Mouse (Mus musculus) bone marrow, adult 2 months (tissue): ENCODE data around the gene Dhx9. TPM values are rescaled to one million over a fixed set of nuclear protein-coding genes. Genes with fewer than 3 reads are reported as not detected.
"Not testable (repeated sequence)": the region's sequence is repeated elsewhere in the genome, so short reads cannot be mapped to it uniquely, and the experiment has no call there.

ENCODE experiments used
- H3K27ac ChIP-seq: fragments of 200-500 bp; 2 replicates; pipeline ENCODE4 v1.5.1; 2012; ENCODE audit warnings: low read depth, mild to moderate bottlenecking, control low read depth, inconsistent platforms, low read length; ENCODE audit not compliant: control insufficient read depth, poor library complexity, insufficient read depth
- H3K4me1 ChIP-seq: fragments of 200-500 bp; 2 replicates; pipeline ENCODE4 v1.6.1; 2011; ENCODE audit warnings: low read length; ENCODE audit not compliant: control insufficient read depth, insufficient read depth
- H3K4me3 ChIP-seq: fragments of 200-500 bp; replicated peaks from 2 replicates; pipeline ENCODE3; 2011; ENCODE audit warnings: mild to moderate bottlenecking, low read depth, low read length, control low read depth; ENCODE audit not compliant: control insufficient read depth
- CTCF ChIP-seq: fragments of 200-500 bp; IDR thresholded peaks from 2 replicates; pipeline ENCODE4 v1.5.1; 2011; ENCODE audit warnings: low read length, control low read depth; ENCODE audit not compliant: control insufficient read depth, insufficient read depth
- POLR2A ChIP-seq: fragments of 200-500 bp; IDR thresholded peaks from 2 replicates; pipeline ENCODE4 v1.6.1; 2011; ENCODE audit warnings: low read depth, mild to moderate bottlenecking, control low read depth, low read length, borderline replicate concordance; ENCODE audit not compliant: control insufficient read depth
- WGBS: fragments of 180-500 bp; shearing (Covaris S2); methylation state at CpG from one replicate; pipeline ENCODE4 v1.1.7; 2018; 5-methylcytosine and 5-hydroxymethylcytosine counted together
- polyA plus RNA-seq: library from polyadenylated mRNA; stranded (reverse); fragments of >200 nt; gene quantifications from 2 replicates; pipeline ENCODE4 v1.2.4, GENCODE M21; 2011; ENCODE audit warnings: low replicate concordance; ENCODE audit not compliant: missing spikeins, insufficient read depth, insufficient read length

Dhx9 gene
- 62.9 and 88.7 TPM in 2 replicates for polyA plus RNA-seq

GRCm38 (mm10) chr1:153487500-153487879 lies at the start of gene Dhx9:
Gene Dhx9 (minus strand): TSS chr1:153487660.
- Histone ChIP-seq H3K4me3 (peak within 1 kb of the TSS; percentile 97), H3K4me1 (no peaks in the 10 kb centered on the region; the same call in 1 of the 2 replicates), H3K27ac (peak within 1 kb of the TSS; percentile 61)
- peak; percentile 99 for TF ChIP-seq POLR2A
- no peak for TF ChIP-seq CTCF
- under 1% methylated on average over 35 of the region's 35 CpGs for WGBS

- WGBS: 81% methylated on average over 9 of the region's 9 CpGs
- TF ChIP-seq POLR2A (no peak), CTCF (no peak)
Observed at GRCm38 (mm10) chr1:153535611-153536010, 48.2 kb upstream of the Dhx9 start.

GRCm38 (mm10) chr1:153532896-153533295 lies 45.4 kb upstream of the Dhx9 start:
- not testable (repeated sequence) for H3K4me1 ChIP-seq, H3K4me3 ChIP-seq, H3K27ac ChIP-seq
- WGBS: 75% methylated on average over 3 of the region's 3 CpGs

More at GRCm38 (mm10) chr1:153535611-153536010, 48.2 kb upstream of the Dhx9 start:
- H3K4me1 ChIP-seq: no peaks in the 10 kb centered on the region
- H3K4me3 ChIP-seq: no peak overlapping the region
- H3K27ac ChIP-seq: no peak overlapping the region

- H3K4me3 ChIP-seq: no peak overlapping the region
- TF ChIP-seq POLR2A: no peak
- no peaks in the 10 kb centered on the region for H3K4me1 ChIP-seq
- WGBS: 11% methylated on average over 12 of the region's 12 CpGs
- H3K27ac ChIP-seq: no peak overlapping the region
Observed at GRCm38 (mm10) chr1:153532234-153532841, 44.9 kb upstream of the Dhx9 start.

- H3K4me3 ChIP-seq: no peak overlapping the region
- no peak for TF ChIP-seq POLR2A
- TF ChIP-seq CTCF: no peak
- WGBS: 29% methylated on average over 9 of the region's 9 CpGs
- no peak overlapping the region for H3K27ac ChIP-seq
- no peaks in the 10 kb centered on the region for H3K4me1 ChIP-seq
Observed at GRCm38 (mm10) chr1:153531677-153532233, 44.3 kb upstream of the Dhx9 start.

- Histone ChIP-seq H3K4me3 (no peak overlapping the region), H3K4me1 (no peaks in the 10 kb centered on the region), H3K27ac (no peak overlapping the region)
- WGBS: 64% methylated on average over 3 of the region's 3 CpGs
- TF ChIP-seq POLR2A: no peak
- TF ChIP-seq CTCF: no peak
Observed at GRCm38 (mm10) chr1:153522116-153522515, 34.7 kb upstream of the Dhx9 start.

GRCm38 (mm10) chr1:153515368-153515767 lies 27.9 kb upstream of the Dhx9 start:
- no peak overlapping the region for H3K4me3 ChIP-seq
- no peak overlapping the region for H3K27ac ChIP-seq
- TF ChIP-seq CTCF (no peak), POLR2A (no peak)
- H3K4me1 ChIP-seq: no peaks in the 10 kb centered on the region
- WGBS: 89% methylated on average over 12 of the region's 12 CpGs

GRCm38 (mm10) chr1:153510330-153511009 lies 23.0 kb upstream of the Dhx9 start:
- no peak overlapping the region for H3K4me3 ChIP-seq
- no peak overlapping the region for H3K27ac ChIP-seq
- 62% methylated on average over 2 of the region's 2 CpGs for WGBS
- H3K4me1 ChIP-seq: no peaks in the 10 kb centered on the region
- no peak for TF ChIP-seq POLR2A
- TF ChIP-seq CTCF: no peak

- H3K27ac ChIP-seq, H3K4me3 ChIP-seq, H3K4me1 ChIP-seq: not testable (repeated sequence)
- WGBS: 85% methylated on average over 8 of the region's 8 CpGs
Observed at GRCm38 (mm10) chr1:153509569-153509968, 22.1 kb upstream of the Dhx9 start.
